8 mouse cellular contexts compared by ENCODE assay signal in the genomic region with DNA sequence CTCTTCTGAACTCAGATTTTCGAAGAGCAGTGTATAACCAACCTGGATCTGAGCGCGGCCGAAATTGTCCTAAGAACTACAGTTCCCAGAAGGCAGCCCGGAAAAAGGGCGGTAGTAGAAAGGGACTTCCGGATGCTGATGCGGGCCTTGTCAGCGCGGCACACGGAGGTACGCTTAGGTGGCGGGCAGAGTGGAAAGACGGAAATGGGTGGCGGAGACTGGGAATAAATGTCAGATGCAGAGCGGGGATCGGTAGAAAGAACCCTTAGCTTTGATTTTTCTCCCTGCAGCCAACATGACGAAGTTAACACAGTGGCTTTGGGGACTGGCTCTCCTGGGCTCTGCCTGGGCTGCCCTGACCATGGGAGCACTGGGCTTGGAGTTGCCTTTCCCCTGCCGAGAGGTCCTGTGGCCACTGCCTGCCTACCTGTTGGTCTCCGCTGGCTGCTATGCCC. TPM values are rescaled to one million over a fixed set of nuclear protein-coding genes. Genes with fewer than 3 reads are reported as not detected.
DNase-seq lines count a peak whose midpoint lies in the region; ATAC-seq and TF ChIP-seq lines count a peak whose summit lies in the region.

No protein-coding gene starts in this region.

- H3K27ac ChIP-seq in kidney, adult 2 months (ENCODE audit: insufficient read depth, low read depth, low read length): peak overlapping the region; percentile 37
- H3K27ac ChIP-seq in midbrain, postnatal 0 days (ENCODE audit: low read depth, low read length): peak overlapping the region; percentile 78
- peak overlapping the region; percentile 81 for H3K27ac ChIP-seq in stomach, embryonic 15.5 days

- peaks cover 22% of the 10 kb centered on the region; the same call in 1 of the 2 replicates for H3K4me1 ChIP-seq in kidney, adult 2 months (ENCODE audit: control insufficient read depth, insufficient read depth, low read length)
- peaks cover 11% of the 10 kb centered on the region; the same call in 1 of the 2 replicates for H3K4me1 ChIP-seq in midbrain, postnatal 0 days (ENCODE audit: insufficient read depth, low read length)
- H3K4me1 ChIP-seq in stomach, embryonic 15.5 days: peaks cover 32% of the 10 kb centered on the region

- H3K36me3 ChIP-seq in kidney, adult 2 months (ENCODE audit: control insufficient read depth, insufficient read depth, low read length): no peaks in the 10 kb centered on the region
- 0 out of 2 replicates have a peak, but pooled peaks cover 3% of the 10 kb centered on the region for H3K36me3 ChIP-seq in midbrain, postnatal 0 days (ENCODE audit: insufficient read depth, low read length)
- no peaks in the 10 kb centered on the region for H3K36me3 ChIP-seq in stomach, embryonic 15.5 days

- TF ChIP-seq POLR2A in kidney, adult 2 months (IDR thresholded peaks at IDR 0.05; ENCODE audit: low read depth, low read length): peak; percentile 31

- ATAC-seq in midbrain, postnatal 0 days (ENCODE audit: low FRiP score): peak; percentile 82
- ATAC-seq in stomach, embryonic 15.5 days (ENCODE audit: insufficient read depth, low FRiP score, low read depth): peak; percentile 86

- no peak for TF ChIP-seq CTCF in kidney, adult 2 months (conservative IDR thresholded peaks at IDR 0.05; ENCODE audit: insufficient read depth, insufficient read length, low read depth, low read length)
- no peak for TF ChIP-seq CTCF in midbrain, postnatal 0 days (IDR thresholded peaks at IDR 0.05)

- H3K9me3 ChIP-seq in midbrain, postnatal 0 days (ENCODE audit: low read length): no peaks in the 10 kb centered on the region
- H3K9me3 ChIP-seq in stomach, embryonic 15.5 days: no peaks in the 10 kb centered on the region

- H3K9ac ChIP-seq in midbrain, postnatal 0 days (replicated peaks; ENCODE audit: low read length, poor library complexity, severe bottlenecking): peak overlapping the region; percentile 90
- peak overlapping the region; percentile 95 for H3K9ac ChIP-seq in stomach, embryonic 15.5 days

- H3K27me3 ChIP-seq in kidney, adult 2 months (replicated peaks; ENCODE audit: control insufficient read depth, insufficient read depth, low read length): no peaks in the 10 kb centered on the region
- no peaks in the 10 kb centered on the region for H3K27me3 ChIP-seq in midbrain, postnatal 0 days (ENCODE audit: insufficient read depth, low read length)
- no peaks in the 10 kb centered on the region for H3K27me3 ChIP-seq in stomach, embryonic 15.5 days (replicated peaks)

- DNase-seq in 3T3-L1 (ENCODE audit: low read depth, low spot score) (peak; percentile 93), liver (peak; percentile 79)
- DNase-seq in adrenal gland, adult 18-20 months (ENCODE audit: low spot score in 2 of 2): peak; percentile 69 to 70
- DNase-seq in embryo, embryonic 11 days: peak; percentile 93
- peak; percentile 87 to 88 for DNase-seq in heart, adult 18-20 months
- peak; percentile 90 for DNase-seq in kidney, adult 2 months
- peak; percentile 91 for DNase-seq in midbrain, postnatal 0 days (ENCODE audit: low spot score)

- H3K4me3 ChIP-seq in kidney, adult 2 months (ENCODE audit: insufficient read depth, low read depth, low read length): peak overlapping the region; percentile 71
- H3K4me3 ChIP-seq in midbrain, postnatal 0 days (ENCODE audit: low read depth, low read length): peak overlapping the region; percentile 66
- H3K4me3 ChIP-seq in stomach, embryonic 15.5 days (replicated peaks): peak overlapping the region; percentile 83

- H3K4me2 ChIP-seq in midbrain, postnatal 0 days (ENCODE audit: low read depth, low read length, poor library complexity, severe bottlenecking): peak overlapping the region; percentile 93
- H3K4me2 ChIP-seq in stomach, embryonic 15.5 days: peak overlapping the region; percentile 91

- WGBS in kidney, adult 2 months: under 1% methylated on average over 20 of the region's 20 CpGs
- WGBS in midbrain, postnatal 0 days: under 1% methylated on average over 20 of the region's 20 CpGs
- WGBS in stomach, embryonic 15.5 days: under 1% methylated on average over 20 of the region's 20 CpGs

RNA-seq across cellular contexts. Expression of a gene that starts 3.9 kb away (rescaled TPM):
- 10 to 100 TPM; 40.9 to 52.4 TPM for total RNA-seq in adrenal gland, adult 18-20 months (2021)
- total RNA-seq in heart, adult 18-20 months (2021): 10 to 100 TPM; 15.6 to 21.6 TPM
- 109 and 110 TPM in 2 replicates for polyA plus RNA-seq in kidney, adult 2 months (2012; rRNA removed)
- total RNA-seq in midbrain, postnatal 0 days (2014; rRNA removed): 22.8 and 32.0 TPM in 2 replicates
- 42.4 and 48.7 TPM in 2 replicates for polyA plus RNA-seq in midbrain, postnatal 0 days (2015; fragmentation: Nextera tagmentation; extraction: Ambion mirVana)
- 74.4 and 75.3 TPM in 2 replicates for polyA plus RNA-seq in stomach, embryonic 15.5 days (2015; fragmentation: Nextera tagmentation; extraction: Ambion mirVana)

RNA-seq across cellular contexts. Expression of a gene that starts 7.3 kb away (rescaled TPM):
- total RNA-seq in adrenal gland, adult 18-20 months (2021): 100 to 1,000 TPM; 119 to 122 TPM
- total RNA-seq in heart, adult 18-20 months (2021): 10 to 100 TPM; 54.1 to 54.7 TPM
- polyA plus RNA-seq in kidney, adult 2 months (2012; rRNA removed): 431 and 562 TPM in 2 replicates
- 198 and 223 TPM in 2 replicates for total RNA-seq in midbrain, postnatal 0 days (2014; rRNA removed)
- 69.4 and 81.1 TPM in 2 replicates for polyA plus RNA-seq in midbrain, postnatal 0 days (2015; fragmentation: Nextera tagmentation; extraction: Ambion mirVana)
- 129 and 132 TPM in 2 replicates for polyA plus RNA-seq in stomach, embryonic 15.5 days (2015; fragmentation: Nextera tagmentation; extraction: Ambion mirVana)

RNA-seq across cellular contexts. Expression of a gene that starts 14.5 kb away (rescaled TPM):
- total RNA-seq in adrenal gland, adult 18-20 months (2021): 10 to 100 TPM; 12.2 to 12.6 TPM
- total RNA-seq in heart, adult 18-20 months (2021): 10 to 100 TPM; 22.5 to 23.8 TPM
- polyA plus RNA-seq in kidney, adult 2 months (2012; rRNA removed): 54.1 and 59.2 TPM in 2 replicates
- 6.6 and 7.1 TPM in 2 replicates for total RNA-seq in midbrain, postnatal 0 days (2014; rRNA removed)
- 8.9 and 9.4 TPM in 2 replicates for polyA plus RNA-seq in midbrain, postnatal 0 days (2015; fragmentation: Nextera tagmentation; extraction: Ambion mirVana)
- 41.4 and 46.1 TPM in 2 replicates for polyA plus RNA-seq in stomach, embryonic 15.5 days (2015; fragmentation: Nextera tagmentation; extraction: Ambion mirVana)

RNA-seq across cellular contexts. Expression of a gene that starts 20.4 kb away (rescaled TPM):
- total RNA-seq in adrenal gland, adult 18-20 months (2021): 1 to 10 TPM; 1.7 to 2.9 TPM
- under 1 TPM; 0.37 to 0.98 TPM for total RNA-seq in heart, adult 18-20 months (2021)
- polyA plus RNA-seq in kidney, adult 2 months (2012; rRNA removed): 9.1 and 10.5 TPM in 2 replicates
- total RNA-seq in midbrain, postnatal 0 days (2014; rRNA removed): 112 and 124 TPM in 2 replicates
- 69.1 TPM in 2 replicates for polyA plus RNA-seq in midbrain, postnatal 0 days (2015; fragmentation: Nextera tagmentation; extraction: Ambion mirVana)
- polyA plus RNA-seq in stomach, embryonic 15.5 days (2015; fragmentation: Nextera tagmentation; extraction: Ambion mirVana): 4.6 and 5.9 TPM in 2 replicates

RNA-seq across cellular contexts. Expression of a gene that starts 20.7 kb away (rescaled TPM):
- total RNA-seq in adrenal gland, adult 18-20 months (2021): 100 to 1,000 TPM; 108 to 123 TPM
- total RNA-seq in heart, adult 18-20 months (2021): 10 to 100 TPM; 64.8 to 89.2 TPM
- 142 and 173 TPM in 2 replicates for polyA plus RNA-seq in kidney, adult 2 months (2012; rRNA removed)
- total RNA-seq in midbrain, postnatal 0 days (2014; rRNA removed): 74.7 and 93.9 TPM in 2 replicates
- 219 TPM in 2 replicates for polyA plus RNA-seq in midbrain, postnatal 0 days (2015; fragmentation: Nextera tagmentation; extraction: Ambion mirVana)
- 374 and 406 TPM in 2 replicates for polyA plus RNA-seq in stomach, embryonic 15.5 days (2015; fragmentation: Nextera tagmentation; extraction: Ambion mirVana)

Comparison
In these comparisons a context has a peak if more than half of its experiments do, and no peak if none do; other contexts are left out.
1. Peak in every context shown above with its lines: DNase-seq, ATAC-seq, H3K4me3 ChIP-seq and H3K27ac ChIP-seq.